Mouse (Mus musculus) thymus, adult 2 months (tissue): Measurements from ENCODE around the gene Bach1.

Experiments
- CTCF ChIP-seq: fragments of 200-500 bp; IDR thresholded peaks from 2 replicates; pipeline ENCODE4 v1.5.1; 2012; ENCODE audit warnings: mild to moderate bottlenecking, control low read depth, low read length, moderate library complexity, borderline replicate concordance; ENCODE audit not compliant: control insufficient read depth, poor library complexity, insufficient read depth; ENCODE audit errors: extremely low read depth
- POLR2A ChIP-seq: fragments of 200-500 bp; IDR thresholded peaks from 2 replicates; pipeline ENCODE4 v1.6.1; 2012; ENCODE audit warnings: mild to moderate bottlenecking, low read length, control low read depth, moderate library complexity; ENCODE audit not compliant: control insufficient read depth, poor library complexity, insufficient read depth; ENCODE audit errors: extremely low read depth

- TF ChIP-seq POLR2A, result no peak
- TF ChIP-seq CTCF, result no peak
Measured at GRCm38 (mm10) chr16:87709144-87709543, 10.4 kb downstream of the Bach1 start.
